Mouse (Mus musculus): ENCODE results near the gene 2810004N23Rik.

DNA sequence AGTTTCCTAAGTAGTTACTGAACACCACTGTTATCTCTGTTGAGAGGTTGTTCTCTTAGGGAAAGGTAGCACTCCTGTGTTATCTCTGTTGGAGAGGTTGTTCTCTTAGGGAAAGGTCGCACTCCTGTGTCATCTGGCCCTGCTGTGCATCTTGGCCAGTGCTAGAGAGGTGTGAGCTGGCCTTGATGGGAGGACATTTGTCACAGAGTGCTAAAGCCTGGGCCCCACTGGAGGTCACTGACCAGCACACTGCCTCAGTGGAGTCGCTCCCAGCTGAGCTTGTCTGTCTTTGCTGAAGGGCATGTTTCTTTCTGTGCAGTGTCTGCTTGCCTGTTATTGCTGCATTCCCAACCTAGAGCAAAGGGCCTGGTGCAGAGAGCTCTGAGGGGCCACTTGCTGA, 4.2 kb upstream of the 2810004N23Rik start:
- TF ChIP-seq CTCF (IDR thresholded peaks at IDR 0.05; ENCODE audit: low read depth) (no peak), EP300 (IDR thresholded peaks at IDR 0.05; ENCODE audit: low read depth) (no peak)
